Mouse (Mus musculus): ENCODE measurements around the gene Sgce. TPM values are rescaled to one million over a fixed set of nuclear protein-coding genes. Genes with fewer than 3 reads are reported as not detected.

Sgce gene
- polyA plus RNA-seq, 1 experiment from 2014 or later = 61.4 TPM

DNA sequence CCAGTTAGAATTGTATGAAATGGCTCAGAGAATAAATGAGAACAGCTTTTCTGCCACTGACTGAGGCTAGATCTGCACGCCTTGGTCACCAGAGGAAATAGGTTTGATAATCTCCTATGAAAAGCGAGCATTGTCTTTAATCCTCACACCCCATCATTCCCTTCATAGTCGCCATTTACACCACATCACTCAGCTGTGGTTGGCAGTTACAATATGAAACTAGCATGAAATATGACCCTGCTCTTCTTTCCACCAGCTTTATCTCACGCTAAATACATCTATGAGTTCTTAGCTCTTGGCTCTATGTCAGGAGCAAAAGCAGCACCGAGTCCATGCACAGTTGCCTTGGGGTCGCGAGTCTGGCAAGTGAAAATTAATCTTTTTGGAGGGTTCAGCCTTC is 43.1 kb downstream of the Sgce start:
- H3K27ac ChIP-seq (ENCODE audit: low read length) = no peak overlapping the region
- no peak overlapping the region for H3K4me2 ChIP-seq (ENCODE audit: low read length)
- 72% methylated on average over 7 of the region's 7 CpGs for WGBS
- no peaks in the 10 kb centered on the region for H3K27me3 ChIP-seq (ENCODE audit: control insufficient read depth, insufficient read depth, low read depth, low read length)
- H3K9me3 ChIP-seq (replicated peaks; ENCODE audit: control insufficient read depth, low read length, poor library complexity, severe bottlenecking) = no peaks in the 10 kb centered on the region
- no peaks in the 10 kb centered on the region for H3K4me1 ChIP-seq (ENCODE audit: control insufficient read depth, insufficient read depth, low read length)
- H3K36me3 ChIP-seq (ENCODE audit: control insufficient read depth, insufficient read depth, low read length) = no peaks in the 10 kb centered on the region
- no peak for ATAC-seq
- no peak overlapping the region for H3K4me3 ChIP-seq (ENCODE audit: low read depth, low read length)
- H3K9ac ChIP-seq (ENCODE audit: low read depth, low read length) = no peak overlapping the region

DNA sequence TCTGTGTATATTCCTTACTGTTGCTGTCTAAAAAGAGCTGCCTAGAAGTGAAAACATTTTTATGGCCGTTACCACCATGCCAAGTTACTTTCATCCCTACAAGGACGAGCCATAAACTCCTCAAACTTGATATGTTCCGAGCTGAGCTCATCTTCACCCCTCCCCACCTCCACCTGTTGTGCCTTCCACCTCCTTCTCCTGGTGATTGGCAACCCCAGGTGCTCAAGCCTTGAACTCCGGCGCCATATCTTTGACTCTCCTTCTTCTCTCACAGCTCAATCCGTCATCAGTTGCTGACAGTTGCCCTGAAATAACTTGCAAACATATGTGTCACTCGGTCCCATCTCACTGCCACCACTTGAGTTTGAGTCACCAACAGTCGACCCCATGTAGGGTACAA is 45.4 kb downstream of the Sgce start:
- H3K27me3 ChIP-seq (ENCODE audit: control insufficient read depth, insufficient read depth, low read depth, low read length) = no peaks in the 10 kb centered on the region
- no peak overlapping the region for H3K27ac ChIP-seq (ENCODE audit: low read length)
- no peak for ATAC-seq
- H3K4me2 ChIP-seq (ENCODE audit: low read length) = no peak overlapping the region
- no peaks in the 10 kb centered on the region for H3K36me3 ChIP-seq (ENCODE audit: control insufficient read depth, insufficient read depth, low read length)
- no peaks in the 10 kb centered on the region for H3K9me3 ChIP-seq (replicated peaks; ENCODE audit: control insufficient read depth, low read length, poor library complexity, severe bottlenecking)
- no peak overlapping the region for H3K4me3 ChIP-seq (ENCODE audit: low read depth, low read length)
- 92% methylated on average over 8 of the region's 8 CpGs for WGBS
- H3K4me1 ChIP-seq (ENCODE audit: control insufficient read depth, insufficient read depth, low read length) = no peaks in the 10 kb centered on the region
- no peak overlapping the region for H3K9ac ChIP-seq (ENCODE audit: low read depth, low read length)

- Histone ChIP-seq H3K27me3 (ENCODE audit: control insufficient read depth, insufficient read depth, low read depth, low read length) (no peaks in the 10 kb centered on the region), H3K9ac (ENCODE audit: low read depth, low read length) (no peak overlapping the region), H3K4me3 (ENCODE audit: low read depth, low read length) (no peak overlapping the region), H3K4me1 (ENCODE audit: control insufficient read depth, insufficient read depth, low read length) (no peaks in the 10 kb centered on the region), H3K4me2 (ENCODE audit: low read length) (no peak overlapping the region), H3K36me3 (ENCODE audit: control insufficient read depth, insufficient read depth, low read length) (no peaks in the 10 kb centered on the region), H3K9me3 (replicated peaks; ENCODE audit: control insufficient read depth, low read length, poor library complexity, severe bottlenecking) (0 out of 2 replicates have a peak, but pooled peaks cover 4% of the 10 kb centered on the region), H3K27ac (ENCODE audit: low read length) (no peak overlapping the region)
- 68% methylated on average over 3 of the region's 3 CpGs for WGBS
- no peak for ATAC-seq
Measured at GRCm38 (mm10) chr6:4695778-4696177, 51.2 kb downstream of the Sgce start.

DNA sequence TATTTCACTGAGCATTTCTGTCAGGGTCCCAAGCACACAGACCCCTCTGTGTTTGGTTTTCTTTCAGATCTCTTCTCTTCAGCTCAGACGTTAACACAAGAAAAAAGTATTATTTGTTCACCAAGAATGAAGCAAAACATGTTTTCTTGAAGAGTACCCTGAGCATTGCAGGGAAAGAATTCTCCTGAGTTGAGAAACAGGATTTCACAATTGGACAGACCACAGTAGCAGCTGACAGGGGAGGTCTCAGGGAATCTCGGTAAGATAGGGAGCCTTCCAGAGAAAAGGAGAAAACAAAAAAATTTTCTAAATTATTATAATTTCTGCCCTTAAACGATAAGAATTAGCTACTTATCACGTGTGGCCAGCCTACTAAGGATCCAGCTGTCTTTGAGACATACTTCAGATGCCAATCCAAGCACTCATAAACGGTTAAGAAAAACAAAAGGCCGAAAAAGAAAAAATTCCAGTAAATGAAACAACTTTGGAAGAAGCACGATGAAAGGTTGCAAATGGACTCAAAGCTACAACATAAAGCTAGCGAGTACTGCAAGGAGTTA is 52.3 kb downstream of the Sgce start:
- no peaks in the 10 kb centered on the region for H3K27me3 ChIP-seq (ENCODE audit: control insufficient read depth, insufficient read depth, low read depth, low read length)
- no peak overlapping the region for H3K27ac ChIP-seq (ENCODE audit: low read length)
- H3K9ac ChIP-seq (ENCODE audit: low read depth, low read length) = no peak overlapping the region
- 73% methylated on average over 8 of the region's 8 CpGs for WGBS
- no peaks in the 10 kb centered on the region for H3K4me1 ChIP-seq (ENCODE audit: control insufficient read depth, insufficient read depth, low read length)
- ATAC-seq = no peak
- no peak overlapping the region for H3K4me3 ChIP-seq (ENCODE audit: low read depth, low read length)
- H3K9me3 ChIP-seq (replicated peaks; ENCODE audit: control insufficient read depth, low read length, poor library complexity, severe bottlenecking) = 0 out of 2 replicates have a peak, but pooled peaks cover 4% of the 10 kb centered on the region
- H3K4me2 ChIP-seq (ENCODE audit: low read length) = no peak overlapping the region
- H3K36me3 ChIP-seq (ENCODE audit: control insufficient read depth, insufficient read depth, low read length) = no peaks in the 10 kb centered on the region

GRCm38 (mm10) chr6:4693544-4693943 is 53.5 kb downstream of the Sgce start:
- H3K27me3 ChIP-seq (ENCODE audit: control insufficient read depth, insufficient read depth, low read depth, low read length) = no peaks in the 10 kb centered on the region
- H3K4me3 ChIP-seq (ENCODE audit: low read depth, low read length) = no peak overlapping the region
- ATAC-seq = no peak
- no peak overlapping the region for H3K4me2 ChIP-seq (ENCODE audit: low read length)
- no peaks in the 10 kb centered on the region for H3K4me1 ChIP-seq (ENCODE audit: control insufficient read depth, insufficient read depth, low read length)
- H3K27ac ChIP-seq (ENCODE audit: low read length) = no peak overlapping the region
- H3K9me3 ChIP-seq (replicated peaks; ENCODE audit: control insufficient read depth, low read length, poor library complexity, severe bottlenecking) = 0 out of 2 replicates have a peak, but pooled peaks cover 4% of the 10 kb centered on the region
- no peak overlapping the region for H3K9ac ChIP-seq (ENCODE audit: low read depth, low read length)
- 53% methylated on average over 10 of the region's 10 CpGs for WGBS
- no peaks in the 10 kb centered on the region for H3K36me3 ChIP-seq (ENCODE audit: control insufficient read depth, insufficient read depth, low read length)

DNA sequence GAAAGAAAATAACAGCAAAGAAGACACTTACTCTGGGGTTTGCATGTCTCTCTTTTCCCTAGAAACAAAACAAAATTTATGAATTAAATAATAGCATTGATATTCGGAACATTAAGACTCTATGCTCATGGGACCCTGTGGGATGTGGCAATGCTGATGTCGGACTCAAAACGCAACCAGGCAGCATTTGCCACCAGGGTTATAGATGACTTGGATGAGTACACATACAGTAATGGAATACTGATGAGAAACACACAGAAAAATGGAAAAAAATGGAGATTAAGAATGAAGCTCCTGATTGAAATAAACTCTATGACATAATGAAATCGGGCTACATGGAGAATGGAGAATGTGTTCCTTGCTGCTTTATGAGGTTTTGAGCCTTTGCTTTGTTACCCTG is 56.6 kb downstream of the Sgce start:
- WGBS = 61% methylated on average over 4 of the region's 4 CpGs
- H3K27ac ChIP-seq (ENCODE audit: low read length) = no peak overlapping the region
- ATAC-seq = no peak

DNA sequence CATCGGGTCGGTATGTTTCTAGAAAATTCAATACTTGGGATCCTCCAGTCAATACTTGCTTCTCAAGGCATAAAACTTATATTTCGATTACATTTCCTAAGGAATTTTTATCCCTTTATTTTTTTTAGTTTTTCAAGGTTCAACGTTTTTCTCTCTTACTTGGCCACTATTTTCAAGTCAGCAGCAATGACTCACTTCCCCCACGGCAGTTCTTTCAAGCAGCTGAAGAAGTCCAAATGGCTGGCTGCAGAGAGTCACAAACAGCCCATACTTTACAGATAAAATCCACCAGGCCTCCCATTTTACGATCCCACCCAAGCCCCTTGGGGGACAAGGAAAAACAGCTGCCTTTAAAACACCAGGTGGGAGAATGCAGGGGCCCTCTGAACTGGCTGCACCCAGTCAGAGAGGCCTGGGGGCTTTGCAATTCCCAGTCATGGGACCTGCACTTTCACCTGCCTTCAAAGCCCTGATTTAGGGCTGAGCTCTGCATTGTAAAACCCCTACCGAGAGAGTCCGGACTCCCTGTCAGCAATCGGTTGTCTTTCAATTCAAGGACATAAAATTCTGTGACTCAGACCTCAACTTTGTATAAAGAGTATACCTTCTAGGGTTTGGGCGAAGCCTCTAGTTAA is 62.2 kb downstream of the Sgce start:
- no peak for ATAC-seq
- no peak overlapping the region for H3K27ac ChIP-seq (ENCODE audit: low read length)
- 71% methylated on average over 10 of the region's 10 CpGs for WGBS
- no peaks in the 10 kb centered on the region for H3K4me1 ChIP-seq (ENCODE audit: control insufficient read depth, insufficient read depth, low read length)
- H3K36me3 ChIP-seq (ENCODE audit: control insufficient read depth, insufficient read depth, low read length) = no peaks in the 10 kb centered on the region
- H3K4me3 ChIP-seq (ENCODE audit: low read depth, low read length) = no peak overlapping the region
- H3K27me3 ChIP-seq (ENCODE audit: control insufficient read depth, insufficient read depth, low read depth, low read length) = no peaks in the 10 kb centered on the region
- no peaks in the 10 kb centered on the region for H3K9me3 ChIP-seq (replicated peaks; ENCODE audit: control insufficient read depth, low read length, poor library complexity, severe bottlenecking)
- no peak overlapping the region for H3K4me2 ChIP-seq (ENCODE audit: low read length)
- H3K9ac ChIP-seq (ENCODE audit: low read depth, low read length) = no peak overlapping the region

More for the DNA sequence above, 56.6 kb downstream of the Sgce start:
- Histone ChIP-seq H3K4me1 (ENCODE audit: control insufficient read depth, insufficient read depth, low read length) (no peaks in the 10 kb centered on the region), H3K36me3 (ENCODE audit: control insufficient read depth, insufficient read depth, low read length) (no peaks in the 10 kb centered on the region), H3K9ac (ENCODE audit: low read depth, low read length) (no peak overlapping the region), H3K4me3 (ENCODE audit: low read depth, low read length) (no peak overlapping the region), H3K27me3 (ENCODE audit: control insufficient read depth, insufficient read depth, low read depth, low read length) (no peaks in the 10 kb centered on the region), H3K4me2 (ENCODE audit: low read length) (no peak overlapping the region), H3K9me3 (replicated peaks; ENCODE audit: control insufficient read depth, low read length, poor library complexity, severe bottlenecking) (no peaks in the 10 kb centered on the region)

- H3K27ac ChIP-seq (ENCODE audit: low read length) = no peak overlapping the region
Measured at GRCm38 (mm10) chr6:4680576-4680975, 66.4 kb downstream of the Sgce start.

GRCm38 (mm10) chr6:4679981-4680380 is 67.0 kb downstream of the Sgce start:
- H3K4me3 ChIP-seq (ENCODE audit: low read depth, low read length) = no peak overlapping the region
- no peaks in the 10 kb centered on the region for H3K36me3 ChIP-seq (ENCODE audit: control insufficient read depth, insufficient read depth, low read length)
- ATAC-seq = no peak
- H3K27me3 ChIP-seq (ENCODE audit: control insufficient read depth, insufficient read depth, low read depth, low read length) = no peaks in the 10 kb centered on the region
- H3K4me2 ChIP-seq (ENCODE audit: low read length) = no peak overlapping the region
- no peak overlapping the region for H3K27ac ChIP-seq (ENCODE audit: low read length)
- no peak overlapping the region for H3K9ac ChIP-seq (ENCODE audit: low read depth, low read length)
- 94% methylated on average over 1 of the region's 1 CpGs for WGBS
- H3K9me3 ChIP-seq (replicated peaks; ENCODE audit: control insufficient read depth, low read length, poor library complexity, severe bottlenecking) = no peaks in the 10 kb centered on the region
- H3K4me1 ChIP-seq (ENCODE audit: control insufficient read depth, insufficient read depth, low read length) = no peaks in the 10 kb centered on the region

More at GRCm38 (mm10) chr6:4680576-4680975, 66.4 kb downstream of the Sgce start:
- no peak overlapping the region for H3K9ac ChIP-seq (ENCODE audit: low read depth, low read length)
- H3K36me3 ChIP-seq (ENCODE audit: control insufficient read depth, insufficient read depth, low read length) = no peaks in the 10 kb centered on the region
- H3K9me3 ChIP-seq (replicated peaks; ENCODE audit: control insufficient read depth, low read length, poor library complexity, severe bottlenecking) = no peaks in the 10 kb centered on the region
- no peaks in the 10 kb centered on the region for H3K4me1 ChIP-seq (ENCODE audit: control insufficient read depth, insufficient read depth, low read length)
- 90% methylated on average over 4 of the region's 4 CpGs for WGBS
- no peak overlapping the region for H3K4me2 ChIP-seq (ENCODE audit: low read length)
- no peak overlapping the region for H3K4me3 ChIP-seq (ENCODE audit: low read depth, low read length)
- no peak for ATAC-seq
- no peaks in the 10 kb centered on the region for H3K27me3 ChIP-seq (ENCODE audit: control insufficient read depth, insufficient read depth, low read depth, low read length)

Measured in midbrain, embryonic 16.5 days (tissue).